Mouse (Mus musculus) limb, embryonic 13.5 days (tissue): ENCODE data around the gene Ung. TPM values are rescaled to one million over a fixed set of nuclear protein-coding genes. Genes with fewer than 3 reads are reported as not detected.

Experiments used
- ATAC-seq: fragments of 200-750 bp; cut with Nextera tagmentation; 2 replicates; pipeline ENCODE4 v1.8.0; 2017; ENCODE audit warnings: low read depth, moderate number of reproducible peaks, moderate TSS enrichment; ENCODE audit not compliant: low FRiP score
- H3K27ac ChIP-seq: fragments of 300-500 bp; sonication (generic); 2 replicates; pipeline ENCODE4 v1.5.1; 2015; ENCODE audit warnings: inconsistent platforms, mild to moderate bottlenecking, moderate library complexity
- H3K27me3 ChIP-seq: fragments of 300-500 bp; sonication (generic); 2 replicates; pipeline ENCODE4 v1.6.1; 2015; ENCODE audit warnings: mild to moderate bottlenecking, inconsistent platforms
- H3K36me3 ChIP-seq: fragments of 300-500 bp; sonication (generic); 2 replicates; pipeline ENCODE4 v1.6.1; 2015; ENCODE audit warnings: inconsistent platforms, mild to moderate bottlenecking, moderate library complexity
- H3K4me1 ChIP-seq: fragments of 300-500 bp; sonication (generic); 2 replicates; pipeline ENCODE4 v1.6.1; 2015; ENCODE audit warnings: inconsistent platforms
- H3K4me2 ChIP-seq: fragments of 300-500 bp; sonication (generic); replicated peaks from 2 replicates; pipeline ENCODE4 v1.6.1; 2015; ENCODE audit warnings: inconsistent platforms, mild to moderate bottlenecking, moderate library complexity
- H3K4me3 ChIP-seq: fragments of 300-500 bp; sonication (generic); 2 replicates; pipeline ENCODE4 v1.5.1; 2015; ENCODE audit warnings: moderate library complexity, mild to moderate bottlenecking, inconsistent platforms
- H3K9ac ChIP-seq: fragments of 300-500 bp; sonication (generic); 2 replicates; pipeline ENCODE4 v1.6.1; 2015; ENCODE audit warnings: mild to moderate bottlenecking, inconsistent platforms
- H3K9me3 ChIP-seq: fragments of 300-500 bp; sonication (generic); 2 replicates; pipeline ENCODE4 v1.6.1; 2016; ENCODE audit warnings: inconsistent platforms
- WGBS: fragments of 180-500 bp; shearing (Covaris S2); methylation state at CpG from one replicate; pipeline ENCODE4 v1.1.7; 2015; 5-methylcytosine and 5-hydroxymethylcytosine counted together
- polyA plus RNA-seq: library from polyadenylated mRNA; unstranded; fragments of >200 nt; fragmentation: Nextera tagmentation; extraction: Ambion mirVana; gene quantifications from 2 replicates; pipeline ENCODE4 v1.2.1, GENCODE M21; 2015

Gene Ung
- polyA plus RNA-seq, 1 experiment from 2014 or later: 46.9 TPM

- WGBS: 79% methylated on average over 5 of the region's 5 CpGs
- no peak overlapping the region for H3K4me2 ChIP-seq
- no peak overlapping the region for H3K27ac ChIP-seq
- H3K9me3 ChIP-seq: no peaks in the 10 kb centered on the region
- H3K9ac ChIP-seq: no peak overlapping the region
- peaks cover 96% of the 10 kb centered on the region for H3K36me3 ChIP-seq
- no peak overlapping the region for H3K4me3 ChIP-seq
- no peaks in the 10 kb centered on the region for H3K4me1 ChIP-seq
- no peaks in the 10 kb centered on the region for H3K27me3 ChIP-seq
- no peak for ATAC-seq
These were observed 15.2 kb upstream of the Ung start for GRCm38 (mm10) chr5:114115030-114115429.

- 90% methylated on average over 7 of the region's 7 CpGs for WGBS
- peaks cover 96% of the 10 kb centered on the region for H3K36me3 ChIP-seq
- no peaks in the 10 kb centered on the region for H3K27me3 ChIP-seq
- no peak overlapping the region for H3K4me2 ChIP-seq
- H3K4me3 ChIP-seq: no peak overlapping the region
- H3K9ac ChIP-seq: no peak overlapping the region
- H3K9me3 ChIP-seq: no peaks in the 10 kb centered on the region
- no peak for ATAC-seq
- H3K4me1 ChIP-seq: no peaks in the 10 kb centered on the region
- H3K27ac ChIP-seq: no peak overlapping the region
These were observed 13.6 kb upstream of the Ung start for GRCm38 (mm10) chr5:114116586-114116985.

- H3K27ac ChIP-seq: no peak overlapping the region
- no peak overlapping the region for H3K4me3 ChIP-seq
- no peaks in the 10 kb centered on the region for H3K9me3 ChIP-seq
- no peak overlapping the region for H3K9ac ChIP-seq
- peaks cover 96% of the 10 kb centered on the region for H3K36me3 ChIP-seq
- ATAC-seq: no peak
- no peaks in the 10 kb centered on the region for H3K4me1 ChIP-seq
- no peaks in the 10 kb centered on the region for H3K27me3 ChIP-seq
- H3K4me2 ChIP-seq: no peak overlapping the region
- 79% methylated on average over 4 of the region's 4 CpGs for WGBS
These were observed 10.4 kb upstream of the Ung start for GRCm38 (mm10) chr5:114119806-114120205.

- Histone ChIP-seq H3K36me3 (peaks cover 50% of the 10 kb centered on the region), H3K4me2 (no peak overlapping the region), H3K4me1 (0 out of 2 replicates have a peak, but pooled peaks cover 4% of the 10 kb centered on the region), H3K9me3 (no peaks in the 10 kb centered on the region), H3K27me3 (no peaks in the 10 kb centered on the region), H3K27ac (no peak overlapping the region), H3K4me3 (no peak overlapping the region), H3K9ac (no peak overlapping the region)
- WGBS: 97% methylated on average over 3 of the region's 3 CpGs
- no peak for ATAC-seq
These were observed 4.2 kb upstream of the Ung start for GRCm38 (mm10) chr5:114126008-114126407.

GRCm38 (mm10) chr5:114126499-114127244 lies 3.5 kb upstream of the Ung start:
- no peak for ATAC-seq
- H3K9ac ChIP-seq: no peak overlapping the region
- H3K27me3 ChIP-seq: no peaks in the 10 kb centered on the region
- peaks cover 44% of the 10 kb centered on the region for H3K36me3 ChIP-seq
- peaks cover 7% of the 10 kb centered on the region for H3K4me1 ChIP-seq
- peak overlapping the region; percentile 68 for H3K4me3 ChIP-seq
- H3K27ac ChIP-seq: no peak overlapping the region
- 90% methylated on average over 7 of the region's 7 CpGs for WGBS
- H3K4me2 ChIP-seq: peak overlapping the region; percentile 94
- no peaks in the 10 kb centered on the region for H3K9me3 ChIP-seq

GRCm38 (mm10) chr5:114127374-114128349 lies 2.5 kb upstream of the Ung start, which contains the start of gene Alkbh2:
Gene Alkbh2 (minus strand): TSS chr5:114128218.
- H3K4me2 ChIP-seq: peak within 1 kb of the TSS; percentile 94
- peaks cover 34% of the 10 kb centered on the region for H3K36me3 ChIP-seq
- peak within 1 kb of the TSS; percentile 78 for H3K9ac ChIP-seq
- H3K27ac ChIP-seq: peak within 1 kb of the TSS; percentile 88
- no peaks in the 10 kb centered on the region for H3K27me3 ChIP-seq
- peak within 1 kb of the TSS; percentile 68 for H3K4me3 ChIP-seq
- H3K4me1 ChIP-seq: peaks cover 16% of the 10 kb centered on the region
- 0 out of 2 replicates have a peak, but pooled peaks have one; percentile 13 for ATAC-seq
- WGBS: under 1% methylated on average over 69 of the region's 69 CpGs
- H3K9me3 ChIP-seq: no peaks in the 10 kb centered on the region

GRCm38 (mm10) chr5:114129550-114130210 lies 506 bp upstream of the Ung start:
- Histone ChIP-seq H3K36me3 (peaks cover 22% of the 10 kb centered on the region), H3K4me2 (peak overlapping the region; percentile 96), H3K4me3 (peak overlapping the region; percentile 85), H3K9me3 (no peaks in the 10 kb centered on the region), H3K27me3 (no peaks in the 10 kb centered on the region), H3K9ac (no peak overlapping the region; the same call in 1 of the 2 replicates), H3K27ac (0 out of 2 replicates have a peak overlapping the region, but pooled peaks have one; percentile 55), H3K4me1 (peaks cover 32% of the 10 kb centered on the region)
- ATAC-seq: no peak
- WGBS: 80% methylated on average over 15 of the region's 15 CpGs

GRCm38 (mm10) chr5:114130698-114131520 lies 723 bp downstream of the Ung start:
- H3K4me2 ChIP-seq: peak overlapping the region; percentile 96
- H3K9ac ChIP-seq: peak overlapping the region; percentile 74
- ATAC-seq: peak; percentile 98
- H3K27me3 ChIP-seq: no peaks in the 10 kb centered on the region
- H3K9me3 ChIP-seq: no peaks in the 10 kb centered on the region
- H3K36me3 ChIP-seq: peaks cover 13% of the 10 kb centered on the region; the same call in 1 of the 2 replicates
- WGBS: under 1% methylated on average over 82 of the region's 87 CpGs
- H3K4me1 ChIP-seq: peaks cover 32% of the 10 kb centered on the region
- peak overlapping the region; percentile 71 for H3K27ac ChIP-seq
- peak overlapping the region; percentile 85 for H3K4me3 ChIP-seq

GRCm38 (mm10) chr5:114131521-114131840 lies 1.3 kb downstream of the Ung start:
- WGBS: under 1% methylated on average over 15 of the region's 15 CpGs
- Histone ChIP-seq H3K4me2 (peak overlapping the region; percentile 96), H3K4me3 (peak overlapping the region; percentile 85), H3K27me3 (no peaks in the 10 kb centered on the region), H3K27ac (peak overlapping the region; percentile 71), H3K4me1 (peaks cover 32% of the 10 kb centered on the region), H3K36me3 (peaks cover 16% of the 10 kb centered on the region), H3K9ac (peak overlapping the region; percentile 74), H3K9me3 (no peaks in the 10 kb centered on the region)
- ATAC-seq: no peak

- ATAC-seq: no peak
- Histone ChIP-seq H3K9me3 (no peaks in the 10 kb centered on the region), H3K4me3 (no peak overlapping the region), H3K27ac (no peak overlapping the region), H3K4me1 (peaks cover 38% of the 10 kb centered on the region), H3K36me3 (peaks cover 29% of the 10 kb centered on the region), H3K9ac (no peak overlapping the region), H3K4me2 (peak overlapping the region; percentile 96; the same call in 1 of the 2 replicates), H3K27me3 (no peaks in the 10 kb centered on the region)
- WGBS: 89% methylated on average over 6 of the region's 6 CpGs
These were observed 2.7 kb downstream of the Ung start for GRCm38 (mm10) chr5:114132841-114133240.

GRCm38 (mm10) chr5:114134091-114134534 lies 3.9 kb downstream of the Ung start:
- no peak overlapping the region; the same call in 1 of the 2 replicates for H3K9ac ChIP-seq
- no peak for ATAC-seq

More at GRCm38 (mm10) chr5:114134091-114134534, 3.9 kb downstream of the Ung start:
- Histone ChIP-seq H3K27ac (no peak overlapping the region), H3K36me3 (peaks cover 38% of the 10 kb centered on the region), H3K4me1 (peaks cover 49% of the 10 kb centered on the region), H3K9me3 (no peaks in the 10 kb centered on the region), H3K27me3 (no peaks in the 10 kb centered on the region), H3K4me3 (no peak overlapping the region), H3K4me2 (no peak overlapping the region)
- WGBS: 62% methylated on average over 6 of the region's 6 CpGs
